Mouse (Mus musculus) heart, embryonic 11.5 days (tissue): ENCODE results near the gene Nol3. TPM values are rescaled to one million over a fixed set of nuclear protein-coding genes. Genes with fewer than 3 reads are reported as not detected.
A peak's percentile ranks its signal among the peaks of the same experiment; 100 is the strongest.

Source experiments
- ATAC-seq: fragments of 200-750 bp; cut with Nextera tagmentation; replicated peaks from 2 replicates; pipeline ENCODE4 v1.8.0; 2017; ENCODE audit warnings: moderate library complexity; ENCODE audit not compliant: insufficient number of reproducible peaks, low FRiP score, low TSS enrichment
- H3K27ac ChIP-seq: fragments of 300-500 bp; sonication (generic); 2 replicates; pipeline ENCODE4 v1.5.1; 2014; ENCODE audit warnings: mild to moderate bottlenecking, low read depth, low read length
- H3K27me3 ChIP-seq: fragments of 300-500 bp; sonication (generic); 2 replicates; pipeline ENCODE4 v1.6.1; 2014; ENCODE audit warnings: mild to moderate bottlenecking, low read length, mixed read lengths; ENCODE audit not compliant: control insufficient read depth, insufficient read depth
- H3K36me3 ChIP-seq: fragments of 300-500 bp; sonication (generic); 2 replicates; pipeline ENCODE4 v1.6.1; 2014; ENCODE audit warnings: mild to moderate bottlenecking, low read length, moderate library complexity, mixed read lengths; ENCODE audit not compliant: control insufficient read depth, insufficient read depth
- H3K4me1 ChIP-seq: fragments of 300-500 bp; sonication (generic); 2 replicates; pipeline ENCODE4 v1.6.1; 2014; ENCODE audit warnings: low read length; ENCODE audit not compliant: control insufficient read depth, insufficient read depth
- H3K4me2 ChIP-seq: fragments of 300-500 bp; sonication (generic); 2 replicates; pipeline ENCODE4 v1.6.1; 2014; ENCODE audit warnings: mild to moderate bottlenecking, moderate library complexity
- H3K4me3 ChIP-seq: fragments of 300-500 bp; sonication (generic); 2 replicates; pipeline ENCODE4 v1.5.1; 2014; ENCODE audit warnings: low read depth, low read length
- H3K9ac ChIP-seq: fragments of 300-500 bp; sonication (generic); 2 replicates; pipeline ENCODE4 v1.6.1; 2014; ENCODE audit warnings: mild to moderate bottlenecking, low read depth, low read length, moderate library complexity
- H3K9me3 ChIP-seq: fragments of 300-500 bp; sonication (generic); replicated peaks from 2 replicates; pipeline ENCODE4 v1.6.1; 2016; ENCODE audit warnings: low read length; ENCODE audit not compliant: control insufficient read depth
- whole genome bisulfite sequencing: fragments of 180-500 bp; shearing (Covaris S2); extraction: QIAGEN DNeasy Blood & Tissue Kit; methylation state at CpG from one replicate; pipeline ENCODE4 v1.1.7; 2014; ENCODE audit not compliant: insufficient replicate concordance; 5-methylcytosine and 5-hydroxymethylcytosine counted together
- polyA plus RNA-seq: library from polyadenylated mRNA; unstranded; fragments of >200 nt; fragmentation: Nextera tagmentation; extraction: Ambion mirVana; gene quantifications from 2 replicates; pipeline ENCODE4 v1.2.1, GENCODE M21; 2014

Nol3 gene
- polyA plus RNA-seq, 1 experiment from 2014 or later = 1.8 TPM

- Histone ChIP-seq H3K4me2 (peak within 1 kb of the TSS; percentile 83), H3K4me3 (peak within 1 kb of the TSS; percentile 96), H3K9ac (peak within 1 kb of the TSS; percentile 96), H3K36me3 (peaks cover 32% of the 10 kb centered on the region), H3K27me3 (peaks cover 5% of the 10 kb centered on the region; the same call in 1 of the 2 replicates), H3K27ac (peak within 1 kb of the TSS; percentile 70), H3K4me1 (peaks cover 13% of the 10 kb centered on the region), H3K9me3 (no peaks in the 10 kb centered on the region)
- ATAC-seq = peak; percentile 80
- under 1% methylated on average over 57 of the region's 58 CpGs for WGBS
These were observed 21.7 kb downstream of the Nol3 start, which contains the start of gene E2f4 for GRCm38 (mm10) chr8:105297511-105298192. Gene E2f4, plus strand, starts transcription at chr8:105297663.

- WGBS = 46% methylated on average over 18 of the region's 18 CpGs
- no peaks in the 10 kb centered on the region for H3K9me3 ChIP-seq
- peaks cover 36% of the 10 kb centered on the region for H3K36me3 ChIP-seq
- H3K4me1 ChIP-seq = peaks cover 13% of the 10 kb centered on the region
- H3K4me3 ChIP-seq = peak overlapping the region; percentile 96
- peak overlapping the region; percentile 83 for H3K4me2 ChIP-seq
- ATAC-seq = no peak
- H3K9ac ChIP-seq = peak overlapping the region; percentile 96
- H3K27me3 ChIP-seq = peaks cover 4% of the 10 kb centered on the region; the same call in 1 of the 2 replicates
- peak overlapping the region; percentile 70; the same call in 1 of the 2 replicates for H3K27ac ChIP-seq
These were observed 22.7 kb downstream of the Nol3 start for GRCm38 (mm10) chr8:105298351-105299252.

GRCm38 (mm10) chr8:105299962-105300361, 24.0 kb downstream of the Nol3 start:
- no peaks in the 10 kb centered on the region for H3K27me3 ChIP-seq
- no peaks in the 10 kb centered on the region for H3K9me3 ChIP-seq
- peaks cover 36% of the 10 kb centered on the region for H3K36me3 ChIP-seq
- H3K4me1 ChIP-seq = peaks cover 26% of the 10 kb centered on the region
- WGBS = 86% methylated on average over 8 of the region's 8 CpGs
- H3K27ac ChIP-seq = peak overlapping the region; percentile 35; the same call in 1 of the 2 replicates
- no peak overlapping the region for H3K9ac ChIP-seq
- peak; percentile 55; the same call in 1 of the 2 replicates for ATAC-seq
- peak overlapping the region; percentile 8; the same call in 1 of the 2 replicates for H3K4me3 ChIP-seq
- H3K4me2 ChIP-seq = peak overlapping the region; percentile 83

- no peak overlapping the region for H3K9ac ChIP-seq
- H3K27ac ChIP-seq = no peak overlapping the region
- no peak overlapping the region for H3K4me3 ChIP-seq
- peaks cover 38% of the 10 kb centered on the region for H3K36me3 ChIP-seq
- H3K4me1 ChIP-seq = peaks cover 33% of the 10 kb centered on the region
- no peaks in the 10 kb centered on the region for H3K9me3 ChIP-seq
- no peak overlapping the region for H3K4me2 ChIP-seq
- no peaks in the 10 kb centered on the region for H3K27me3 ChIP-seq
- no peak for ATAC-seq
- WGBS = 83% methylated on average over 8 of the region's 8 CpGs
These were observed 27.5 kb downstream of the Nol3 start for GRCm38 (mm10) chr8:105303396-105303795.

- Histone ChIP-seq H3K4me2 (no peak overlapping the region), H3K9me3 (no peaks in the 10 kb centered on the region), H3K27ac (peak overlapping the region; percentile 37; the same call in 1 of the 2 replicates), H3K27me3 (no peaks in the 10 kb centered on the region), H3K4me3 (no peak overlapping the region), H3K36me3 (peaks cover 34% of the 10 kb centered on the region), H3K9ac (0 out of 2 replicates have a peak overlapping the region, but pooled peaks have one; percentile 28), H3K4me1 (peaks cover 28% of the 10 kb centered on the region)
- no peak for ATAC-seq
- WGBS = 76% methylated on average over 9 of the region's 9 CpGs
These were observed 27.9 kb downstream of the Nol3 start for GRCm38 (mm10) chr8:105303874-105304273.

- H3K27ac ChIP-seq = peak overlapping the region; percentile 37; the same call in 1 of the 2 replicates
- 0 out of 2 replicates have a peak, but pooled peaks have one; percentile 9 for ATAC-seq
- H3K27me3 ChIP-seq = no peaks in the 10 kb centered on the region
- no peak overlapping the region; the same call in 1 of the 2 replicates for H3K4me3 ChIP-seq
- H3K4me2 ChIP-seq = no peak overlapping the region
- peaks cover 33% of the 10 kb centered on the region for H3K36me3 ChIP-seq
- H3K9me3 ChIP-seq = no peaks in the 10 kb centered on the region
- H3K4me1 ChIP-seq = peaks cover 26% of the 10 kb centered on the region
- WGBS = 66% methylated on average over 9 of the region's 9 CpGs
- H3K9ac ChIP-seq = peak overlapping the region; percentile 28; the same call in 1 of the 2 replicates
These were observed 28.6 kb downstream of the Nol3 start for GRCm38 (mm10) chr8:105304325-105305210.

GRCm38 (mm10) chr8:105305211-105306145, 29.5 kb downstream of the Nol3 start, which contains the start of gene Elmo3:
Gene Elmo3, plus strand, starts transcription at chr8:105305601.
- H3K9me3 ChIP-seq = no peaks in the 10 kb centered on the region
- peak within 1 kb of the TSS; percentile 67 for H3K9ac ChIP-seq
- peak within 1 kb of the TSS; percentile 39 for H3K4me3 ChIP-seq
- peak within 1 kb of the TSS; percentile 87 for H3K4me2 ChIP-seq
- peaks cover 26% of the 10 kb centered on the region for H3K4me1 ChIP-seq
- no peaks in the 10 kb centered on the region for H3K27me3 ChIP-seq
- peaks cover 26% of the 10 kb centered on the region for H3K36me3 ChIP-seq
- WGBS = 7% methylated on average over 30 of the region's 30 CpGs
- ATAC-seq = peak; percentile 56
- peak within 1 kb of the TSS; percentile 64 for H3K27ac ChIP-seq
